Mouse (Mus musculus): ENCODE measurements around the gene Dync2h1. TPM values are rescaled to one million over a fixed set of nuclear protein-coding genes. Genes with fewer than 3 reads are reported as not detected.

The Dync2h1 gene
- polyA plus RNA-seq, 1 experiment = 0.03 TPM

GRCm38 (mm10) chr9:7070846-7071245 is 113.4 kb downstream of the Dync2h1 start:
- Histone ChIP-seq H3K27me3 (ENCODE audit: control insufficient read depth) (no peaks in the 10 kb centered on the region), H3K4me3 (replicated peaks) (no peak overlapping the region), H3K9me3 (ENCODE audit: control insufficient read depth, low read length) (no peaks in the 10 kb centered on the region), H3K4me1 (ENCODE audit: control insufficient read depth) (no peaks in the 10 kb centered on the region), H3K36me3 (ENCODE audit: control insufficient read depth) (no peaks in the 10 kb centered on the region)
- no peak for TF ChIP-seq GATA1 (IDR thresholded peaks at IDR 0.05; ENCODE audit: low read length)
- TF ChIP-seq TAL1 (IDR thresholded peaks at IDR 0.05; ENCODE audit: low read length) = no peak

- Histone ChIP-seq H3K27me3 (ENCODE audit: control insufficient read depth) (no peaks in the 10 kb centered on the region), H3K4me3 (replicated peaks) (no peak overlapping the region), H3K36me3 (ENCODE audit: control insufficient read depth) (no peaks in the 10 kb centered on the region), H3K4me1 (ENCODE audit: control insufficient read depth) (no peaks in the 10 kb centered on the region), H3K9me3 (ENCODE audit: control insufficient read depth, low read length) (no peaks in the 10 kb centered on the region)
- TF ChIP-seq TAL1 (IDR thresholded peaks at IDR 0.05; ENCODE audit: low read length) (no peak), GATA1 (IDR thresholded peaks at IDR 0.05; ENCODE audit: low read length) (no peak)
These were observed 133.7 kb downstream of the Dync2h1 start for GRCm38 (mm10) chr9:7050588-7050987.

- Histone ChIP-seq H3K36me3 (ENCODE audit: control insufficient read depth) (no peaks in the 10 kb centered on the region), H3K4me1 (ENCODE audit: control insufficient read depth) (no peaks in the 10 kb centered on the region), H3K27me3 (ENCODE audit: control insufficient read depth) (no peaks in the 10 kb centered on the region), H3K9me3 (ENCODE audit: control insufficient read depth, low read length) (no peaks in the 10 kb centered on the region), H3K4me3 (replicated peaks) (no peak overlapping the region)
- TF ChIP-seq TAL1 (IDR thresholded peaks at IDR 0.05; ENCODE audit: low read length) (no peak), GATA1 (IDR thresholded peaks at IDR 0.05; ENCODE audit: low read length) (no peak)
These were observed 141.5 kb downstream of the Dync2h1 start for GRCm38 (mm10) chr9:7042635-7043273.

- Histone ChIP-seq H3K27me3 (ENCODE audit: control insufficient read depth) (no peaks in the 10 kb centered on the region), H3K36me3 (ENCODE audit: control insufficient read depth) (no peaks in the 10 kb centered on the region)
- TF ChIP-seq GATA1 (IDR thresholded peaks at IDR 0.05; ENCODE audit: low read length) = no peak
- TF ChIP-seq TAL1 (IDR thresholded peaks at IDR 0.05; ENCODE audit: low read length) = no peak
These were observed 143.0 kb downstream of the Dync2h1 start for GRCm38 (mm10) chr9:7041231-7041630.

GRCm38 (mm10) chr9:7032553-7032952 is 151.7 kb downstream of the Dync2h1 start:
- H3K9me3 ChIP-seq (ENCODE audit: control insufficient read depth, low read length) = no peaks in the 10 kb centered on the region
- no peak overlapping the region for H3K4me3 ChIP-seq (replicated peaks)
- no peaks in the 10 kb centered on the region for H3K27me3 ChIP-seq (ENCODE audit: control insufficient read depth)
- H3K4me1 ChIP-seq (ENCODE audit: control insufficient read depth) = no peaks in the 10 kb centered on the region
- TF ChIP-seq TAL1 (IDR thresholded peaks at IDR 0.05; ENCODE audit: low read length) (no peak), GATA1 (IDR thresholded peaks at IDR 0.05; ENCODE audit: low read length) (no peak)
- H3K36me3 ChIP-seq (ENCODE audit: control insufficient read depth) = no peaks in the 10 kb centered on the region

More at GRCm38 (mm10) chr9:7041231-7041630, 143.0 kb downstream of the Dync2h1 start:
- Histone ChIP-seq H3K4me3 (replicated peaks) (no peak overlapping the region), H3K4me1 (ENCODE audit: control insufficient read depth) (no peaks in the 10 kb centered on the region), H3K9me3 (ENCODE audit: control insufficient read depth, low read length) (no peaks in the 10 kb centered on the region)

GRCm38 (mm10) chr9:7015600-7015999 is 168.6 kb downstream of the Dync2h1 start:
- no peak overlapping the region for H3K4me3 ChIP-seq (replicated peaks)

GRCm38 (mm10) chr9:7014733-7015132 is 169.5 kb downstream of the Dync2h1 start:
- no peaks in the 10 kb centered on the region for H3K36me3 ChIP-seq (ENCODE audit: control insufficient read depth)
- H3K4me3 ChIP-seq (replicated peaks) = no peak overlapping the region
- no peak for TF ChIP-seq GATA1 (IDR thresholded peaks at IDR 0.05; ENCODE audit: low read length)
- TF ChIP-seq TAL1 (IDR thresholded peaks at IDR 0.05; ENCODE audit: low read length) = no peak
- H3K9me3 ChIP-seq (ENCODE audit: control insufficient read depth, low read length) = no peaks in the 10 kb centered on the region
- no peaks in the 10 kb centered on the region for H3K4me1 ChIP-seq (ENCODE audit: control insufficient read depth)
- H3K27me3 ChIP-seq (ENCODE audit: control insufficient read depth) = no peaks in the 10 kb centered on the region

More at GRCm38 (mm10) chr9:7015600-7015999, 168.6 kb downstream of the Dync2h1 start:
- Histone ChIP-seq H3K36me3 (ENCODE audit: control insufficient read depth) (no peaks in the 10 kb centered on the region), H3K4me1 (ENCODE audit: control insufficient read depth) (no peaks in the 10 kb centered on the region), H3K27me3 (ENCODE audit: control insufficient read depth) (no peaks in the 10 kb centered on the region), H3K9me3 (ENCODE audit: control insufficient read depth, low read length) (no peaks in the 10 kb centered on the region)
- no peak for TF ChIP-seq TAL1 (IDR thresholded peaks at IDR 0.05; ENCODE audit: low read length)

- H3K4me1 ChIP-seq (ENCODE audit: control insufficient read depth) = no peaks in the 10 kb centered on the region
- H3K9me3 ChIP-seq (ENCODE audit: control insufficient read depth, low read length) = no peaks in the 10 kb centered on the region
- TF ChIP-seq GATA1 (IDR thresholded peaks at IDR 0.05; ENCODE audit: low read length) (no peak), TAL1 (IDR thresholded peaks at IDR 0.05; ENCODE audit: low read length) (no peak)
- no peaks in the 10 kb centered on the region for H3K27me3 ChIP-seq (ENCODE audit: control insufficient read depth)
- H3K36me3 ChIP-seq (ENCODE audit: control insufficient read depth) = no peaks in the 10 kb centered on the region
- H3K4me3 ChIP-seq (replicated peaks) = no peak overlapping the region
These were observed 174.5 kb downstream of the Dync2h1 start for GRCm38 (mm10) chr9:7009785-7010184.

- TF ChIP-seq GATA1 (IDR thresholded peaks at IDR 0.05; ENCODE audit: low read length) = no peak
- no peak for TF ChIP-seq TAL1 (IDR thresholded peaks at IDR 0.05; ENCODE audit: low read length)
- Histone ChIP-seq H3K27me3 (ENCODE audit: control insufficient read depth) (no peaks in the 10 kb centered on the region), H3K36me3 (ENCODE audit: control insufficient read depth) (no peaks in the 10 kb centered on the region), H3K9me3 (ENCODE audit: control insufficient read depth, low read length) (no peaks in the 10 kb centered on the region), H3K4me1 (ENCODE audit: control insufficient read depth) (no peaks in the 10 kb centered on the region), H3K4me3 (replicated peaks) (no peak overlapping the region)
These were observed 189.4 kb downstream of the Dync2h1 start for GRCm38 (mm10) chr9:6994865-6995264.

GRCm38 (mm10) chr9:6994275-6994674 is 190.0 kb downstream of the Dync2h1 start:
- Histone ChIP-seq H3K4me1 (ENCODE audit: control insufficient read depth) (no peaks in the 10 kb centered on the region), H3K9me3 (ENCODE audit: control insufficient read depth, low read length) (no peaks in the 10 kb centered on the region), H3K4me3 (replicated peaks) (no peak overlapping the region), H3K36me3 (ENCODE audit: control insufficient read depth) (no peaks in the 10 kb centered on the region), H3K27me3 (ENCODE audit: control insufficient read depth) (no peaks in the 10 kb centered on the region)
- TF ChIP-seq TAL1 (IDR thresholded peaks at IDR 0.05; ENCODE audit: low read length) = no peak
- TF ChIP-seq GATA1 (IDR thresholded peaks at IDR 0.05; ENCODE audit: low read length) = no peak
